Mouse (Mus musculus) heart, postnatal 0 days (tissue): ENCODE data around the gene Tctex1d1. TPM values are rescaled to one million over a fixed set of nuclear protein-coding genes. Genes with fewer than 3 reads are reported as not detected.

Experiments
- ATAC-seq: fragments of 200-750 bp; cut with Nextera tagmentation; 2 replicates; pipeline ENCODE4 v1.8.0; 2017; ENCODE audit warnings: low read depth, moderate number of reproducible peaks, moderate library complexity; ENCODE audit not compliant: insufficient read depth
- DNase-seq: peaks from one replicate; pipeline ENCODE4 v3.0.0-alpha.2; 2016; ENCODE audit warnings: low spot score
- H3K27ac ChIP-seq: fragments of 300-500 bp; sonication (generic); 2 replicates; pipeline ENCODE4 v1.5.1; 2014; ENCODE audit warnings: low read depth, mild to moderate bottlenecking
- H3K27me3 ChIP-seq: fragments of 300-500 bp; sonication (generic); 2 replicates; pipeline ENCODE4 v1.6.1; 2014; ENCODE audit warnings: low read length, mixed read lengths; ENCODE audit not compliant: control insufficient read depth, insufficient read depth
- H3K36me3 ChIP-seq: fragments of 300-500 bp; sonication (generic); replicated peaks from 2 replicates; pipeline ENCODE4 v1.6.1; 2014; ENCODE audit warnings: low read length, mixed read lengths; ENCODE audit not compliant: control insufficient read depth, insufficient read depth
- H3K4me1 ChIP-seq: fragments of 300-500 bp; sonication (generic); 2 replicates; pipeline ENCODE4 v1.6.1; 2014; ENCODE audit warnings: antibody characterized with exemption; ENCODE audit not compliant: control insufficient read depth, insufficient read depth
- H3K4me2 ChIP-seq: fragments of 300-500 bp; sonication (generic); 2 replicates; pipeline ENCODE4 v1.6.1; 2014; ENCODE audit warnings: low read depth, mild to moderate bottlenecking, low read length, moderate library complexity
- H3K4me3 ChIP-seq: fragments of 300-500 bp; sonication (generic); 2 replicates; pipeline ENCODE4 v1.5.1; 2014; ENCODE audit warnings: low read depth, low read length
- H3K9ac ChIP-seq: fragments of 300-500 bp; sonication (generic); replicated peaks from 2 replicates; pipeline ENCODE4 v1.6.1; 2014; ENCODE audit warnings: low read depth, low read length, mixed read lengths
- H3K9me3 ChIP-seq: fragments of 300-500 bp; sonication (generic); replicated peaks from 2 replicates; pipeline ENCODE4 v1.6.1; 2016; ENCODE audit warnings: low read length; ENCODE audit not compliant: control insufficient read depth
- CTCF ChIP-seq: IDR thresholded peaks from 2 replicates; pipeline ENCODE4 v1.5.1; 2016; ENCODE audit warnings: antibody characterized with exemption, control low read depth, low read depth
- EP300 ChIP-seq: IDR thresholded peaks from 2 replicates; pipeline ENCODE4 v1.6.1; 2016; ENCODE audit warnings: antibody characterized with exemption, low read depth
- WGBS: fragments of 180-500 bp; shearing (Covaris S2); extraction: QIAGEN DNeasy Blood & Tissue Kit; methylation state at CpG from one replicate; pipeline ENCODE4 v1.1.7; 2014; 5-methylcytosine and 5-hydroxymethylcytosine counted together
- polyA plus RNA-seq: library from polyadenylated mRNA; unstranded; fragments of >200 nt; fragmentation: Nextera tagmentation; extraction: Ambion mirVana; gene quantifications from 2 replicates; pipeline ENCODE4 v1.2.1, GENCODE M21; 2015
- total RNA-seq: library from RNA; depleted of rRNA; stranded (reverse); fragments of >200 nt; gene quantifications from 2 replicates; pipeline ENCODE4 v1.2.3, GENCODE M21; 2014; ENCODE audit warnings: low replicate concordance; rRNA removed

Gene Tctex1d1
- total RNA-seq (not detected in 2 replicates), polyA plus RNA-seq (0.21 TPM in 1 of 2 replicates, not detected in the other)

DNA sequence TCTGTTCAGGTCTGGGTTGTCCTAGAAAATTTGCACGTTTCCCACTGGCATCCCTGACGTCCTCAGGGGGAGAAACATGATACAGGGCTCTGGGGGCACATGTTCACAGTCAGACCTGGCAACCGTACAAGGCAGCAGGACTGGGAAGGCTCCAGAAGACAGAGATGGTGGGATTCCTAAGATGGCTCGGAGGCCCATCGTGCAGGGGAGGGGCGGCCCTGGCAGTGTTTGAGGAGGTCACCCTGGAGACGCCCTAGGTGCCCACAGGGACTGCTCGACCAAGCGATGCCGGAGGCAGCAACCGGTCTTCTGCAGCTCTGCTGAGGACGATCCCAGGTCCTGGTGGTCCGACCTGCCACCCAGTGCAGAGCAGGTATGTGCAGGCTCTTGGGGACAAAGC lies at the start of gene Tctex1d1:
Tctex1d1 (plus strand) TSS at position 167 of the 400 bp plus-strand sequence.
- TF ChIP-seq EP300, result no peak
- no peak for TF ChIP-seq CTCF
- H3K27ac ChIP-seq, result no peak within 1 kb of the TSS
- no peaks in the 10 kb centered on the region for H3K4me1 ChIP-seq
- DNase-seq (no peak), ATAC-seq (0 out of 2 replicates have a peak, but pooled peaks have one; percentile 27)
- no peaks in the 10 kb centered on the region for H3K36me3 ChIP-seq
- peak within 1 kb of the TSS; percentile 42 for H3K4me3 ChIP-seq
- H3K4me2 ChIP-seq, result peak within 1 kb of the TSS; percentile 69
- 4% methylated on average over 13 of the region's 13 CpGs for WGBS
- no peaks in the 10 kb centered on the region for H3K9me3 ChIP-seq
- H3K27me3 ChIP-seq, result peaks cover 5% of the 10 kb centered on the region
- 0 out of 2 replicates have a peak within 1 kb of the TSS, but pooled peaks have one; percentile 12 for H3K9ac ChIP-seq

DNA sequence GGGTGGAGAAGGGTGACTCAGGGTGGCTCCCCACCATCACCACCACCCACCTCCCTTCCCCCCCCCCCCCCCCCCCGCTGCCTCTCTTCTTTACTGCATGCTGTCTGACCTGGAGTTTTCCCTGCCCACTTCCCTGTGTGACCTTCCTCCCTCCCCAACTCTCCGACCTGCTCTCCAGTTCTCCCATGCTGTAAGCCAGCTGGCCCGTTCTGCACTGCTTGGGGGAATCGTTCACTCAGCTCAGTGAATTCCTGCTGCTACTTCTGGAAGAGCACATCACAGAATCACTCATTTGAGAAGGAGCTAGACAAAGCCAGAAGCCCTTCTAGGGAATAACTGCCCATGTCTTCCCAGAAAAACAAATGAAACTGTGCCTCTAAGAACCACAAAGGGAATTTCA lies 48.9 kb upstream of the Tctex1d1 start:
- TF ChIP-seq EP300 (no peak), CTCF (no peak)
- H3K9me3 ChIP-seq, result no peaks in the 10 kb centered on the region
- no peak overlapping the region for H3K4me2 ChIP-seq
- H3K9ac ChIP-seq, result no peak overlapping the region
- H3K27me3 ChIP-seq, result no peaks in the 10 kb centered on the region
- 32% methylated on average over 3 of the region's 4 CpGs for WGBS
- H3K4me1 ChIP-seq, result no peaks in the 10 kb centered on the region
- no peak overlapping the region for H3K4me3 ChIP-seq
- ATAC-seq (no peak), DNase-seq (no peak)
- H3K36me3 ChIP-seq, result no peaks in the 10 kb centered on the region
- H3K27ac ChIP-seq, result no peak overlapping the region

DNA sequence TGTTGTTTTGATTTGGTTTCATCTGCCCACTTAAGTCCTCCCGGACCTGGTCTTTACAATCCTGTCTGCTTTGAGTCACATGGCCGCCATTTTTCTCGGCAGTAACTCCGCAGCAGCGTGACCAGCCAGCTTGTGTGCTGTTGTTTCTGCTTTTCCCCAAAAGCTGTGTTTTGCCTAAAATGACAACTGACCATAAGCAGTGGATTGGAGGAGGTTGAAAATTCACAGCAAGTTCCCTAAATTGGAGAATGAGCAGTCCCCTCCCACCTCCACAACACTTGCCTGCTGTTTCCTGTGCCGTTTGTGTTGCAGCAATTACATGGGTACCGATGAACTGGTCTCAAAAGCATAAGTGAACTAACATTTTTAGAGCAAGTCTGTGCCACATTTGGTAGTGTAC lies 47.7 kb upstream of the Tctex1d1 start:
- Histone ChIP-seq H3K27ac (no peak overlapping the region), H3K27me3 (no peaks in the 10 kb centered on the region), H3K4me3 (no peak overlapping the region), H3K4me2 (no peak overlapping the region), H3K4me1 (no peaks in the 10 kb centered on the region), H3K9me3 (no peaks in the 10 kb centered on the region), H3K36me3 (no peaks in the 10 kb centered on the region), H3K9ac (no peak overlapping the region)
- no peak for DNase-seq
- 81% methylated on average over 7 of the region's 7 CpGs for WGBS
- TF ChIP-seq CTCF, result no peak
- no peak for TF ChIP-seq EP300
- no peak for ATAC-seq

DNA sequence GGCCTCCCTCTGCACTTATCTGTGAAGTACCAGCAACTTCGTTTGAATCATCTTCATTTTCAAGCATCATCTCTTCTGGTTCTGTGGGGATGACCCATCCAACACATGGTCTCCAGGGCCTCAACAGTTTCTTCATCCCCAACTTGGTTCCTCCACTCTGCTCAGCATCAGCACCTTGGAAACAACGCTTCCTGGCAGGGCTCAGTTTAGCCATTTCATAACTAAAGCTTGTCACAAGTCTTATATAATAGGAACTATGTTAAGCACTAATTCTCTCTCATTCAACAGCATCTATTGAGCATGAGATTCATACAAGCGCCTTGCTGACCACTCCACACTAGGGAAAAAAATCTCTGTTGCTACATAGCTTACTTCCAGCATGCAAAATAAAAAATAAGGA lies 38.1 kb upstream of the Tctex1d1 start:
- no peak for ATAC-seq
- H3K4me1 ChIP-seq, result no peaks in the 10 kb centered on the region

DNA sequence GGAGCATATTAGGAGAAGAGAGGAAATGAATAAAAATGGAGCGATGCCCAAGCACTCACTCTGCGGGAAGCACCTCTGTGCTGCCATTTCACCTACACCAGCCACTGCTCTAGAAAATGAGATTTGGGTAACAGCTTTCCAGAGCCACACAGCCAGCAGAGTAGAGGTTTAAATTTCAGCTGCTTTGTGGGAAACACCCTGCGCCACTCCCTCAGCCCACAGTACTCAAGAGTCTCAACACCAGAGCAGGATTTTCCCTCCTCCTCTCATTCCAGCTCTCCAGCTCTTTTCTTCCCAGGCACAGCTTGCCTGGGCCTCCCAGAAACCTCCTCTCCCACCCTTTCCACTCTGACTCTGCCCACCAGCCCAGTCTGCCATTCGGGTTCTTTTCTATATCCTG lies 37.7 kb upstream of the Tctex1d1 start:
- 75% methylated on average over 4 of the region's 4 CpGs for WGBS
- no peak for ATAC-seq

More for the DNA sequence above, 38.1 kb upstream of the Tctex1d1 start:
- H3K9me3 ChIP-seq, result no peaks in the 10 kb centered on the region
- H3K36me3 ChIP-seq, result no peaks in the 10 kb centered on the region
- TF ChIP-seq EP300, result no peak
- no peak for TF ChIP-seq CTCF
- no peak for DNase-seq
- no peaks in the 10 kb centered on the region for H3K27me3 ChIP-seq
- no peak overlapping the region for H3K4me3 ChIP-seq
- WGBS, result 69% methylated on average over 3 of the region's 3 CpGs
- no peak overlapping the region for H3K9ac ChIP-seq
- no peak overlapping the region for H3K4me2 ChIP-seq
- H3K27ac ChIP-seq, result no peak overlapping the region

DNA sequence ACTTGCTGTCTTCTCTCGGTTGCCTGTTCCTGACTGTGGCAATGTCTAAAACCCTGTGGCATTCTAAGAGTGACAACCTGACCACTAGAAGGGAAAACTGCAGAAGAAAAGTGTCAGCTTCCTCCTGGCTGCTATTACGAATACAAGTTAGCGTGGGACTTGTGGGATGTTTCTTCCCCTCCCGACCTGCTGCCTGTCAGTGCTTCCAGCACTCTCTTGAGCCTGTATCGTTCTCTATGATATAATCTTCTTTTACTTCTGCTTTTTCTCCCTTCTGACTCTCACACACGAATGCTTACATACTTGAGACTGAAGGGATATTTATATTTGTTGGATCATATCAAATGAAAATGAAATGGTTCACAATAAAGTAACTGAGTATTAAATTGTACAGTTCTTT lies 34.1 kb upstream of the Tctex1d1 start:
- H3K9ac ChIP-seq, result no peak overlapping the region
- no peaks in the 10 kb centered on the region for H3K9me3 ChIP-seq
- H3K36me3 ChIP-seq, result no peaks in the 10 kb centered on the region
- no peak for DNase-seq
- H3K27ac ChIP-seq, result no peak overlapping the region
- no peak overlapping the region for H3K4me2 ChIP-seq
- 53% methylated on average over 6 of the region's 6 CpGs for WGBS
- no peak for TF ChIP-seq CTCF
- H3K4me3 ChIP-seq, result no peak overlapping the region
- no peaks in the 10 kb centered on the region for H3K27me3 ChIP-seq
- no peak for ATAC-seq
- no peaks in the 10 kb centered on the region for H3K4me1 ChIP-seq

More for the DNA sequence above, 37.7 kb upstream of the Tctex1d1 start:
- no peak overlapping the region for H3K4me3 ChIP-seq
- DNase-seq, result no peak
- H3K9me3 ChIP-seq, result no peaks in the 10 kb centered on the region
- H3K36me3 ChIP-seq, result no peaks in the 10 kb centered on the region
- no peak overlapping the region for H3K9ac ChIP-seq
- no peaks in the 10 kb centered on the region for H3K4me1 ChIP-seq
- no peaks in the 10 kb centered on the region for H3K27me3 ChIP-seq
- no peak for TF ChIP-seq EP300
- TF ChIP-seq CTCF, result no peak
- H3K4me2 ChIP-seq, result no peak overlapping the region
- no peak overlapping the region for H3K27ac ChIP-seq
